Mouse (Mus musculus) heart, postnatal 14 days (tissue): Measurements from ENCODE around the gene 0610012G03Rik. TPM values are rescaled to one million over a fixed set of nuclear protein-coding genes. Genes with fewer than 3 reads are reported as not detected.

Source experiments
- DNase-seq, 2 experiments: peaks; one replicate each; pipeline ENCODE4 v3.0.0; 2021 to 2022
- intact Hi-C: fragments of 180-260 bp; cut with DNase I; formaldehyde crosslinking; loops from one replicate; pipeline ENCODE4 v1.15.1; 2025
- total RNA-seq, 2 experiments: library from RNA; stranded (reverse); gene quantifications; 2 replicates each; pipeline ENCODE4 v1.2.3; 2021

Gene 0610012G03Rik
- total RNA-seq, 2 experiments from 2014 or later: 68.9 to 74.9 TPM

DNA sequence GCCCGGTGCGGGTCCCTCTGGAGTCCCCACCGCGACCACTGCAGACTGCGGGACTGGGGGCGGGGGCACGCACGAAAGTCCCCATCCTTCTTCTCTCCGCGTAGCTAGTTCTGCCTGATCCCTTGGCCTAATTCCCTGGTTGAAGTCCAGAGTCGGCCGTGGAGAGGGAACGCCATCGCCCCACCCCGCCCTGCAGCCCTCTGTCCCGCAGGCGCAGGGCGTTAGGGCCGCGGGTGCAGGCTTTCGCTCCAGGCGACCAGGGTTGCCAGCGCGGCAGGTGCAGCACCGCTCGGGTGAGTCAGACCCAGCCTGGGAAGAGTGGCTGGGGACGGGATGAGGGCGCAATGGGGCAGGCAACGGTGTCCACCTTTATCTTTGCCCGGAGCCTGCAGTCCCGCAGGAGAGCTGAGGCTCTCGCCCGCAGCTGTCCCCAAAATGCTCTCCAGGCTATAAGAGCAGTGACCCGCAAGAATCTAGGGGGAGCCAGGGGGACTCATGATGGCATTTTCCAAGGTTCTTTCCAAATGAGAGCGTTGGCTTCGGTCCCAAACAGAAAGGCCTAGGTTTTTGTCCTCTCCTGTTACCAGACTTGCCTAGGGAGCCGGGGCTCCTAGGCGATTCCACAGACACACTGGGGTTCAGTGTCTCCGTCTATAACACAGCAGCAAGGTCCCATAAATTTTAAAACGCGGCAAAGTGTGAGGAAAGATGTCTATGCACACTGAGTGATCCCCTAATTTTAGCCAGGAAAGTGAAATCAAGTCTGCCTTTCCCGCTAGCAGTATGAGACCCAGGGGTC lies 14.3 kb downstream of the 0610012G03Rik start, which contains the start of gene Pigz:
Pigz (plus strand) TSS at position 101 of the 799 bp plus-strand sequence.
- peak; percentile 68 to 72 for DNase-seq
- intact Hi-C loops: no loop called here

GRCm38 (mm10) chr16:31932840-31933697 lies 15.2 kb downstream of the 0610012G03Rik start:
- intact Hi-C loops: no loop called here
- DNase-seq: peak; percentile 89 to 93

- no peak for DNase-seq
- intact Hi-C loops: no loop called here
Measured at GRCm38 (mm10) chr16:31932255-31932654, 16.0 kb downstream of the 0610012G03Rik start.

GRCm38 (mm10) chr16:31931330-31931729 lies 17.0 kb downstream of the 0610012G03Rik start:
- intact Hi-C loops: no loop called here
- DNase-seq: no peak

GRCm38 (mm10) chr16:31927412-31927811 lies 20.9 kb downstream of the 0610012G03Rik start:
- DNase-seq: no peak
- intact Hi-C loops: no loop called here

- intact Hi-C loops: no loop called here
- DNase-seq: no peak
Measured at GRCm38 (mm10) chr16:31926547-31927182, 21.6 kb downstream of the 0610012G03Rik start.

DNA sequence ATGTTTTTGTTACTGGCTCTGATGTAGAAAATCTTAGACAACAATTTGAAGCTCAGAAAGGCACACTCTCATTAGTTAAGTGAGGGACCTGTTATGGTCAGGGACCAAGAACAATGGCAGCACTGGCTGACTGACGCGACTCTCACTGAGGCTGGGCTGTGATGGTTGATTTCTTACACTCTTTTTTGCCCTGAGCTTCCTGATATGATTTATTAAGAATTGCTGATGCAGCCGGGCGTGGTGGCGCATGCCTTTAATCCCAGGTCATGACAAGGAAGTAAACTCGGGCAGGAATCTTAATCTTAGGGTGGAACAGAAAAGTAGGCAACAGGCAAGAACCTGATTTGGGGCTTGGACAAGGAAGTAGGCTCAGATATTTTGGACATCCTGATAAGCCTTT lies 22.2 kb downstream of the 0610012G03Rik start:
- intact Hi-C loops: no loop called here
- no peak for DNase-seq

DNA sequence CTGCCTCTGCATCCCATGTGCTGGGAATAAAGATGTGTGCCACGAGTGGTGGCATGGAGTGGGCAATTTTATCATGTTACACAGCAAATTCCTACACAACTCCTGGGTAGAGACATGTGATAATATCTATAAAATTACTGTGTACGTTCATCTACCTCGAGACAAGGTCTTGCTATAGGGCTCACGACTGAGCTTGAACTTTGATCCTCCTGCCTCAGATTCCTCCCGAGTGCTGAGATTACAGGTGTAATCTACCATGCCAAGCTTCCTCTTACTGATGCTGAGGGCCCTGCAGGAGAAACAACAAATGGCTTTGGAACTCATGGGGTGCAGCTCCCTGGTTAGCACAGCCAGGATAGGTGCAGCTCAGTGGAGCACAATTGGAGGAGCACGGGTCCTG lies 23.9 kb downstream of the 0610012G03Rik start:
- intact Hi-C loops: no loop called here
- DNase-seq: no peak

- intact Hi-C loops: loop anchor here (1.0 to 5.0 kb wide), 3 partner anchors 40 to 459 kb away; partner anchors contain the start of gene Meltf
- peak; percentile 70 to 85 for DNase-seq
Measured at GRCm38 (mm10) chr16:31918248-31918724, 30.0 kb downstream of the 0610012G03Rik start.

GRCm38 (mm10) chr16:31917776-31918175 lies 30.5 kb downstream of the 0610012G03Rik start:
- no peak for DNase-seq
- intact Hi-C loops: loop anchor here (1.0 to 5.0 kb wide), 3 partner anchors 39 to 459 kb away; partner anchors contain the start of gene Meltf

- intact Hi-C loops: no loop called here
- no peak for DNase-seq
Measured at GRCm38 (mm10) chr16:31910281-31910847, 37.9 kb downstream of the 0610012G03Rik start.

DNA sequence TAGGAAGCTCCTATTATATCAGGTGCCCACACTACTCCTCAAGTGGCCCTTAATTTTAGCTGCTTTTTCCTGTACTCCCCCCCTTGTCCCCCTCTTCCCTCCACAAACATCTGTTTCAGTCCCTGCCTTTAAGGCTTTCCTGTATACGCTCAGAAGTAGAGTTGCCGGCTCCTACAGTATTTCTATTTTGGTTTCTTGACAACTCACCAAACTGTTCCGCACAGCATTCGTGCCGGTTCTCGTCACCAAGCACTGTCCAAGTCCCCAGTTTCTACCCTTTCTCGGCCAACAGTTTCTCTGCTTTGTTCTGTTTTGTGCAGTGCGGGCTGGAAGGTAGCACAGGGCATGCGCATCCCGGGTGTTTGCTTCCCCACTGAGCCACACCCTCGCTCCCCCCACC lies 39.3 kb downstream of the 0610012G03Rik start:
- intact Hi-C loops: no loop called here
- no peak for DNase-seq

- DNase-seq: peak; percentile 40 to 59
- intact Hi-C loops: no loop called here
Measured at GRCm38 (mm10) chr16:31906896-31907295, 41.4 kb downstream of the 0610012G03Rik start.

GRCm38 (mm10) chr16:31905891-31906825 lies 42.1 kb downstream of the 0610012G03Rik start:
- no peak for DNase-seq
- intact Hi-C loops: no loop called here

DNA sequence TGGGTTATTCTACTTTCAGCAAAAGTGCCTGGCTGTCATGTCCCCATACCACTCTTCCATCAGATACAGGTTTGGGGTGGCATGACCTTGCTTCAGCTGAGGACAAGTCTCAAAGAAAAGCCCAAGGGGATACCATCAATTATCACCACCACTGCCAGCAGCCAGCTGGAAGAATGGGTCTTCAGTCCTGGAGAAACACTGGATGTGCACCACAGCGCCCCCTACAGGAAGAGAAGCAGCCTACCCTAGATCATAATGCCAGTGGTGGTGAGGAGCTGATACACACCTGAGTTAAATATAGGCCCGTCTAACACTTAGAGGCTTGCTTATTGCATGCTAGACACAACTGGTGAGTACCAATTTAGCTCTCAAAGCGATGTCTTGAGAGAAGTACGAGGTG lies 43.0 kb downstream of the 0610012G03Rik start:
- intact Hi-C loops: no loop called here
- no peak for DNase-seq

GRCm38 (mm10) chr16:31903239-31903638 lies 45.1 kb downstream of the 0610012G03Rik start:
- intact Hi-C loops: no loop called here

DNA sequence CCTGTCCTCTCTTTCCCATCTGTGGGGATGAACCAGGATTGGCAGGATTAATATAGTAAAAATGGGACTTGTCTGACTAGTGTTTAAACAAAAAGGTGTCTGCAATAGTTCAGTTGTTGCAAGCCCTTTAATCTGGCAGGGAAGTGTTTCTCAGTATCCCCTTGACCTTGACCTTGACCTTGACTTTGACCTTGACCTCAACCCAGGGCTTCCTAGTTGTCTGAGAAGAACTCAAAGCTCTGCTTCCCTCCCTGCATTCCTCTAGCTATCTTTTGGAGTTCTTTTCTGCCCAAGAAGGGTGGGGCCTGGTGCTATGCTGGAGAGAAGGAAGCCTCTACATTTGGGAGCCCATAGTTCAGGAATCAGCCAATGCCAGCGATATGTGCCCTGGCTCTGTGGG lies 46.4 kb downstream of the 0610012G03Rik start:
- no peak for DNase-seq
- intact Hi-C loops: no loop called here

More at GRCm38 (mm10) chr16:31903239-31903638, 45.1 kb downstream of the 0610012G03Rik start:
- no peak for DNase-seq

GRCm38 (mm10) chr16:31898546-31899326 lies 49.6 kb downstream of the 0610012G03Rik start:
- no peak for DNase-seq
- intact Hi-C loops: no loop called here
